10 mouse cellular contexts compared by ENCODE assay signal in the genomic region with DNA sequence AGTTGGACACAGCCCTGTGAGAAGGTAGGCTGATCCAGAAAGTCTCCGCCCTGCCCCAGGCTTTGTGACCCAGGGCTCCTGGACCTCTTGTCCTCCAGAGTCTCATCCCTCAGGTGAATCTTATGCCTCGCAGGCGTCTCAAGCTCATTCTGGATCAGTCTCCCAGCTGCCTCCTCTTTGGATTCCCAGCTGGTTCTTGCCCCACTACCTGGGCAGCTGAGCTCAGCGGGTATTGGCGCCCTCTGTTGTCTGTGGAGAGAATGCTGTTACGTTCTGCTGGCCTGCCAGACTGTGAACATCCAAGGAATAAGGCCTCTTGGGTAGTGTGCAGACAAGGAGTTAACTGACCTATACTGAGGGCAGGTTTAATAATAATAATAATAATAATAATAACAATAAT. TPM values are rescaled to one million over a fixed set of nuclear protein-coding genes. Genes with fewer than 3 reads are reported as not detected.
A peak's percentile ranks its signal among the peaks of the same experiment; 100 is the strongest.
DNase-seq lines count a peak whose midpoint lies in the region; ATAC-seq and TF ChIP-seq lines count a peak whose summit lies in the region.
"Had no signal": no experiment of that assay in that cellular context is flagged by ENCODE, and none has a peak within 500 bp of the region (broad histone marks: within the 10 kb centered on the region; RNA-seq: fewer than 3 reads in every experiment).

No protein-coding gene starts in this region.

- no peak for TF ChIP-seq EP300 in heart, adult 2 months (IDR thresholded peaks at IDR 0.05; ENCODE audit: insufficient read depth, low read depth, low read length)

- TF ChIP-seq CTCF in heart, adult 2 months (IDR thresholded peaks at IDR 0.05): peak; percentile 73

- H3K9ac ChIP-seq in heart, adult 2 months (ENCODE audit: low read depth, low read length): no peak overlapping the region
- H3K9ac ChIP-seq in neural tube, embryonic 15.5 days (replicated peaks): no peak overlapping the region
- H3K9ac ChIP-seq: heart, embryonic 13.5 days; liver, embryonic 13.5 days had no signal

- no peak overlapping the region for H3K27ac ChIP-seq in heart, adult 2 months
- H3K27ac ChIP-seq in neural tube, embryonic 15.5 days (replicated peaks): no peak overlapping the region
- H3K27ac ChIP-seq: heart, embryonic 13.5 days; liver, embryonic 13.5 days had no signal

- H3K27me3 ChIP-seq in heart, adult 2 months (ENCODE audit: control insufficient read depth, insufficient read depth, low read length): no peaks in the 10 kb centered on the region
- no peaks in the 10 kb centered on the region for H3K27me3 ChIP-seq in neural tube, embryonic 15.5 days (replicated peaks)
- H3K27me3 ChIP-seq: heart, embryonic 13.5 days; liver, embryonic 13.5 days had no signal

- no peak for TF ChIP-seq POLR2A in heart, adult 2 months (IDR thresholded peaks at IDR 0.05; ENCODE audit: insufficient read depth, low read depth, low read length)

- H3K9me3 ChIP-seq in neural tube, embryonic 15.5 days (replicated peaks): no peaks in the 10 kb centered on the region
- H3K9me3 ChIP-seq: heart, embryonic 13.5 days; liver, embryonic 13.5 days had no signal

- intact Hi-C loops in heart, adult 2 months (cut with DNase I): loop anchor here (1.0 to 5.0 kb wide), 3 partner anchors 150 to 362 kb away; partner anchors contain the start of gene Fam207a
- intact Hi-C loops in heart, postnatal 25 days (cut with DNase I): loop anchor here (1.0 to 5.0 kb wide), 2 partner anchors 172 to 252 kb away; partner anchors contain the start of gene Gm10272

- H3K4me3 ChIP-seq in heart, adult 2 months: no peak overlapping the region
- no peak overlapping the region for H3K4me3 ChIP-seq in neural tube, embryonic 15.5 days (replicated peaks)
- H3K4me3 ChIP-seq: heart, embryonic 13.5 days; liver, embryonic 13.5 days had no signal

- no peaks in the 10 kb centered on the region for H3K4me1 ChIP-seq in heart, adult 2 months (ENCODE audit: control insufficient read depth, insufficient read depth, low read length)
- H3K4me1 ChIP-seq in neural tube, embryonic 15.5 days: no peaks in the 10 kb centered on the region
- H3K4me1 ChIP-seq: heart, embryonic 13.5 days; liver, embryonic 13.5 days had no signal

- DNase-seq in heart, adult 2 months: peak; percentile 24 to 45
- no peak for DNase-seq in heart, postnatal 25 days (ENCODE audit: low spot score)
- DNase-seq in ovary, postnatal 36 days (ENCODE audit: low spot score): peak; percentile 30
- DNase-seq in ovary, adult 18-20 months (ENCODE audit: low spot score): no peak
- DNase-seq in adrenal gland, postnatal 36 days: peak; percentile 55 to 67
- peak; percentile 46 for DNase-seq in lung, postnatal 36 days
- DNase-seq: liver, embryonic 13.5 days had no signal

- no peaks in the 10 kb centered on the region for H3K36me3 ChIP-seq in heart, adult 2 months (ENCODE audit: control insufficient read depth, insufficient read depth, low read length)
- H3K36me3 ChIP-seq in neural tube, embryonic 15.5 days: no peaks in the 10 kb centered on the region
- H3K36me3 ChIP-seq: heart, embryonic 13.5 days; liver, embryonic 13.5 days had no signal

- WGBS in heart, adult 2 months: 60% methylated on average over 6 of the region's 6 CpGs
- 72% methylated on average over 6 of the region's 6 CpGs for WGBS in neural tube, embryonic 15.5 days

- no peak overlapping the region for H3K4me2 ChIP-seq in neural tube, embryonic 15.5 days
- H3K4me2 ChIP-seq: heart, embryonic 13.5 days; liver, embryonic 13.5 days had no signal

- ATAC-seq in neural tube, embryonic 15.5 days (ENCODE audit: low FRiP score): no peak
- no peak for ATAC-seq in erythroid progenitor cell, adult 5-6 weeks (replicated peaks; ENCODE audit: low FRiP score, poor library complexity, severe bottlenecking)

- H3K79me2 ChIP-seq in heart, adult 2 months (replicated peaks; ENCODE audit: control insufficient read depth, insufficient read depth, low read length): no peaks in the 10 kb centered on the region

RNA-seq across cellular contexts. Expression of gene Gm3285, which starts 17.2 kb away (rescaled TPM):
- total RNA-seq in heart, adult 2 months (2021): not detected
- not detected in 2 replicates for polyA plus RNA-seq in heart, adult 2 months (2012; rRNA removed)
- not detected for total RNA-seq in heart, postnatal 25 days (2021)
- total RNA-seq in adrenal gland, postnatal 36 days (2021): not detected
- polyA plus RNA-seq in neural tube, embryonic 15.5 days (2015; fragmentation: Nextera tagmentation; extraction: Ambion mirVana): not detected in 2 replicates
- total RNA-seq in erythroid progenitor cell, adult 5-6 weeks (2015; ENCODE audit: low replicate concordance): not detected in 2 replicates
- not detected in 2 replicates for total RNA-seq in erythroid progenitor cell, adult 5-6 weeks (2017; ENCODE audit: low replicate concordance)
- polyA plus RNA-seq: heart, embryonic 13.5 days; liver, embryonic 13.5 days had no signal

RNA-seq across cellular contexts. Expression of gene Lrrc3, which starts 23.4 kb away (rescaled TPM):
- under 1 TPM; 0.57 to 0.86 TPM for total RNA-seq in heart, adult 2 months (2021)
- 0.62 and 0.85 TPM in 2 replicates for polyA plus RNA-seq in heart, adult 2 months (2012; rRNA removed)
- under 1 TPM; 0.65 to 0.73 TPM for total RNA-seq in heart, postnatal 25 days (2021)
- 1 to 10 TPM; 4.2 to 5.7 TPM for total RNA-seq in adrenal gland, postnatal 36 days (2021)
- 19.0 and 22.8 TPM in 2 replicates for polyA plus RNA-seq in neural tube, embryonic 15.5 days (2015; fragmentation: Nextera tagmentation; extraction: Ambion mirVana)
- total RNA-seq in erythroid progenitor cell, adult 5-6 weeks (2015; ENCODE audit: low replicate concordance): not detected in 2 replicates
- total RNA-seq in erythroid progenitor cell, adult 5-6 weeks (2017; ENCODE audit: low replicate concordance): not detected in 2 replicates

RNA-seq across cellular contexts. Expression of gene Gm10318, which starts 26.3 kb away (rescaled TPM):
- not detected for total RNA-seq in heart, adult 2 months (2021)
- not detected in 2 replicates for polyA plus RNA-seq in heart, adult 2 months (2012; rRNA removed)
- not detected for total RNA-seq in heart, postnatal 25 days (2021)
- total RNA-seq in adrenal gland, postnatal 36 days (2021): not detected
- 0.20 TPM in 1 of 2 replicates, not detected in the other for polyA plus RNA-seq in neural tube, embryonic 15.5 days (2015; fragmentation: Nextera tagmentation; extraction: Ambion mirVana)
- not detected in 2 replicates for total RNA-seq in erythroid progenitor cell, adult 5-6 weeks (2015; ENCODE audit: low replicate concordance)
- not detected in 2 replicates for total RNA-seq in erythroid progenitor cell, adult 5-6 weeks (2017; ENCODE audit: low replicate concordance)
- polyA plus RNA-seq: heart, embryonic 13.5 days; liver, embryonic 13.5 days had no signal

RNA-seq across cellular contexts. Expression of gene Gm36176, which starts 32.4 kb away (rescaled TPM):
- total RNA-seq in heart, adult 2 months (2021): not detected
- polyA plus RNA-seq in heart, adult 2 months (2012; rRNA removed): not detected in 2 replicates
- not detected for total RNA-seq in heart, postnatal 25 days (2021)
- not detected for total RNA-seq in adrenal gland, postnatal 36 days (2021)
- not detected in 2 replicates for polyA plus RNA-seq in neural tube, embryonic 15.5 days (2015; fragmentation: Nextera tagmentation; extraction: Ambion mirVana)
- not detected in 2 replicates for total RNA-seq in erythroid progenitor cell, adult 5-6 weeks (2015; ENCODE audit: low replicate concordance)
- not detected in 2 replicates for total RNA-seq in erythroid progenitor cell, adult 5-6 weeks (2017; ENCODE audit: low replicate concordance)
- polyA plus RNA-seq: heart, embryonic 13.5 days; liver, embryonic 13.5 days had no signal

RNA-seq across cellular contexts. Expression of gene Krtap10-10, which starts 43.2 kb away (rescaled TPM):
- total RNA-seq in heart, adult 2 months (2021): not detected
- polyA plus RNA-seq in heart, adult 2 months (2012; rRNA removed): not detected in 2 replicates
- not detected for total RNA-seq in heart, postnatal 25 days (2021)
- total RNA-seq in adrenal gland, postnatal 36 days (2021): not detected
- polyA plus RNA-seq in neural tube, embryonic 15.5 days (2015; fragmentation: Nextera tagmentation; extraction: Ambion mirVana): not detected in 2 replicates
- not detected in 2 replicates for total RNA-seq in erythroid progenitor cell, adult 5-6 weeks (2015; ENCODE audit: low replicate concordance)
- total RNA-seq in erythroid progenitor cell, adult 5-6 weeks (2017; ENCODE audit: low replicate concordance): not detected in 2 replicates
- polyA plus RNA-seq: heart, embryonic 13.5 days; liver, embryonic 13.5 days had no signal

Comparison
In these comparisons a context has a peak if more than half of its experiments do, and no peak if none do; other contexts are left out.
1. DNase-seq: peak in heart, adult 2 months (2 of 2), ovary, postnatal 36 days (single experiment), adrenal gland, postnatal 36 days (2 of 2) and lung, postnatal 36 days (single experiment); none in heart, postnatal 25 days (single experiment) and ovary, adult 18-20 months (single experiment).